Mouse (Mus musculus) kidney, embryonic 16.5 days (tissue): ENCODE data around the gene Gale. TPM values are rescaled to one million over a fixed set of nuclear protein-coding genes. Genes with fewer than 3 reads are reported as not detected.

Experiments used
- ATAC-seq: fragments of 200-750 bp; cut with Nextera tagmentation; 2 replicates; pipeline ENCODE4 v1.8.0; 2017; ENCODE audit warnings: moderate TSS enrichment; ENCODE audit not compliant: low FRiP score, low TSS enrichment
- H3K27ac ChIP-seq: fragments of 300-500 bp; sonication (generic); 2 replicates; pipeline ENCODE4 v1.5.1; 2014; ENCODE audit warnings: low read length
- H3K27me3 ChIP-seq: fragments of 300-500 bp; sonication (generic); 2 replicates; pipeline ENCODE4 v1.6.1; 2014; ENCODE audit warnings: low read length, control low read depth, mixed read lengths; ENCODE audit not compliant: insufficient read depth
- H3K36me3 ChIP-seq: fragments of 300-500 bp; sonication (generic); 2 replicates; pipeline ENCODE4 v1.6.1; 2014; ENCODE audit warnings: low read length, control low read depth, mixed read lengths; ENCODE audit not compliant: insufficient read depth
- H3K4me1 ChIP-seq: fragments of 300-500 bp; sonication (generic); 2 replicates; pipeline ENCODE4 v1.6.1; 2014; ENCODE audit warnings: low read length, control low read depth, mixed read lengths; ENCODE audit not compliant: insufficient read depth
- H3K4me2 ChIP-seq: fragments of 300-500 bp; sonication (generic); replicated peaks from 2 replicates; pipeline ENCODE4 v1.6.1; 2014; ENCODE audit warnings: low read depth, low read length
- H3K4me3 ChIP-seq: fragments of 300-500 bp; sonication (generic); 2 replicates; pipeline ENCODE4 v1.5.1; 2014; ENCODE audit warnings: mild to moderate bottlenecking, low read length
- H3K9ac ChIP-seq: fragments of 300-500 bp; sonication (generic); replicated peaks from 2 replicates; pipeline ENCODE4 v1.6.1; 2014; ENCODE audit warnings: low read length
- H3K9me3 ChIP-seq: fragments of 300-500 bp; sonication (generic); 2 replicates; pipeline ENCODE4 v1.6.1; 2016; ENCODE audit warnings: low read length, control low read depth
- WGBS: fragments of 180-500 bp; shearing (Covaris S2); extraction: QIAGEN DNeasy Blood & Tissue Kit; methylation state at CpG from one replicate; pipeline ENCODE4 v1.1.7; 2014; 5-methylcytosine and 5-hydroxymethylcytosine counted together
- polyA plus RNA-seq: library from polyadenylated mRNA; unstranded; fragments of >200 nt; fragmentation: Nextera tagmentation; extraction: Ambion mirVana; gene quantifications from 2 replicates; pipeline ENCODE4 v1.2.1, GENCODE M21; 2015

The Gale gene
- 40.6 and 40.7 TPM in 2 replicates for polyA plus RNA-seq

DNA sequence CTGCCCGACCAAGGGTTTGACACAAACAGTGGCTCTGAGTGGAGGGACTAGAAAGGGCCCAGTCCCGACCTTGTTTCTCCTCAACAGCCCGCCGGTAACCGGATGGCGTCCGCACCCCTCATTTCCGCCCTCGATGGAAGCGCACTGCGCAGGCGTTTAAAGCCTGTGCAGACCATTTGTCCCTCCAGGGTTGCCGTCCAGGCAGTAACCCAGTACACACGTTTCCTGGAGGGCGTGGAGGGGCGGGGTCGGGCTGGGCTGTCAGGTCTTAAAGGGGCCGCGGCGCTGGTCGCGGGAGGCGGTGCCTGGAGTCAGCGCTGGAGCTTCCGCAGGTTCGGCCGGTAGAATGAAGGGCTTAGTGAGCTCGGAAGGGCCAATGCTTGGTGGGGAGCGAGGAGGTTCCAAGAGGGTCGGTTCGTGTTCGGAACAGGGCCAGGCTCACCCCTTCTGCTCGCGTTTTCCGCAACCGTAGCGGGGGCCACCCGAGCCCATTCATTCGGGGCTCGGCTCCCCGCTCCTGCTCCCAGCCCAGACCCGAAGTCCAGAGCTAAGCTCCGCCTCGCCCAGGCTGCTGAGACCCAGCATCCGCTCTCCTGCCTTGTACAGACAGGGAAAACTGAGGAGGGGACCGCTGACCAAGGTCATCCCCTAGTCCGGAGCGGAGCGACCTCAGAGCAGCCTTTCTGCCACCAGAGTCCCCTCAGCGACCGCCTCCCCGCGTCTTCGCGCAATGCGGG is at the start of gene Gale:
Gale (plus strand) TSS at position 271 of the 737 bp plus-strand sequence.
- ATAC-seq, result peak; percentile 94
- Histone ChIP-seq H3K4me3 (peak within 1 kb of the TSS; percentile 81), H3K27ac (peak within 1 kb of the TSS; percentile 93), H3K4me2 (peak within 1 kb of the TSS; percentile 96), H3K9me3 (no peaks in the 10 kb centered on the region), H3K4me1 (peaks cover 15% of the 10 kb centered on the region), H3K9ac (peak within 1 kb of the TSS; percentile 86), H3K36me3 (peaks cover 37% of the 10 kb centered on the region), H3K27me3 (no peaks in the 10 kb centered on the region)
- under 1% methylated on average over 56 of the region's 56 CpGs for WGBS

DNA sequence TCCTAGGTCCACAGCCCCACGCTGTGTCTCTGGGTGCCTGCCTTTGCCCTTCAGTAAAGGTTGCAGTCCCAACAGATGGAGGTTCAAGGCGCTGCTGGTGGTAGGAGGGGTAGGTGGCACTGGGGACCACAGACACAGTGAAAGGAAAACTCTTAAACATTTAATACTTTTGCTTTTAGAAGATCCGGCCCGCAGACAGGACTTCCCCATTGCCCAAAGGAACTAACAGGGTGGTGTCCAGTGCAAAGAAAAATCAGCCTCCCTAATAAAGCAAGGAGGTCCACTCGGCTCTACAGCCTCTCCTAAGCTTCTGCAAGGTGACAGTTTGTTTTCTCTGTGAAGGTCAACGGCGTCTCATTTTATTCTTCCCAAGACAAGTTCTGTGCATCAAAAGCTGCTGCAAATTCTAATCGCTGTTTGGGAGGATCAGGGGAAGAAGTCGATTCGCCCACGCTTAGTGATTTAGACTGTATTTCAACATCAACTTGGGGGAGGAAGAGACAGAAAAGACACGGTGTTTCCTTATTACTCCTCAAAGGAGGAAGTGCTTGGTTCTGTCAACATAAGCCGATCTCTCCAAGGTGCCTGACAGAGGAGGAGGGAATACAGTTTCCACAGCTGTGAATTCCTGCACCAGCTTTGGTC is 44.8 kb upstream of the Gale start:
- H3K4me3 ChIP-seq, result no peak overlapping the region
- no peak overlapping the region for H3K4me2 ChIP-seq
- H3K27ac ChIP-seq, result no peak overlapping the region
- 65% methylated on average over 13 of the region's 13 CpGs for WGBS
- ATAC-seq, result no peak
- no peaks in the 10 kb centered on the region for H3K9me3 ChIP-seq
- peaks cover 5% of the 10 kb centered on the region for H3K4me1 ChIP-seq
- no peaks in the 10 kb centered on the region for H3K27me3 ChIP-seq
- H3K36me3 ChIP-seq, result peaks cover 6% of the 10 kb centered on the region
- H3K9ac ChIP-seq, result no peak overlapping the region

DNA sequence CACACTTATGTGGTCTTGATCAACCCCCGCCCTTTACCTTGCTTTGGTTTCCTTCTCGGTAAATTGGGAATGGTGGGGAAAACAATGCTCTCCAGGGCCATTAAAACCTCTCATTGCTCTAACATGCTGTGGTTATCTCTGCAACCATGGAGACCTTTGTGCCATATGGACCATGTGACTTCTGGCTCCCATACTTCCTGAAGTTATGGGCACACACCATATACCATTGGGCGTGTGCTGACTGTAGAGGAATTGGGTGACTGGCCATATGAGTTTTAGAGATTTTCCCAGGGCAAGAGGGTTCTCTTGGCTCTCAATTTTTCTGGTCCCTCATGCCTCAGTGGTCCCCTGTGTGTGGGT is 44.3 kb upstream of the Gale start:
- 87% methylated on average over 3 of the region's 3 CpGs for WGBS

DNA sequence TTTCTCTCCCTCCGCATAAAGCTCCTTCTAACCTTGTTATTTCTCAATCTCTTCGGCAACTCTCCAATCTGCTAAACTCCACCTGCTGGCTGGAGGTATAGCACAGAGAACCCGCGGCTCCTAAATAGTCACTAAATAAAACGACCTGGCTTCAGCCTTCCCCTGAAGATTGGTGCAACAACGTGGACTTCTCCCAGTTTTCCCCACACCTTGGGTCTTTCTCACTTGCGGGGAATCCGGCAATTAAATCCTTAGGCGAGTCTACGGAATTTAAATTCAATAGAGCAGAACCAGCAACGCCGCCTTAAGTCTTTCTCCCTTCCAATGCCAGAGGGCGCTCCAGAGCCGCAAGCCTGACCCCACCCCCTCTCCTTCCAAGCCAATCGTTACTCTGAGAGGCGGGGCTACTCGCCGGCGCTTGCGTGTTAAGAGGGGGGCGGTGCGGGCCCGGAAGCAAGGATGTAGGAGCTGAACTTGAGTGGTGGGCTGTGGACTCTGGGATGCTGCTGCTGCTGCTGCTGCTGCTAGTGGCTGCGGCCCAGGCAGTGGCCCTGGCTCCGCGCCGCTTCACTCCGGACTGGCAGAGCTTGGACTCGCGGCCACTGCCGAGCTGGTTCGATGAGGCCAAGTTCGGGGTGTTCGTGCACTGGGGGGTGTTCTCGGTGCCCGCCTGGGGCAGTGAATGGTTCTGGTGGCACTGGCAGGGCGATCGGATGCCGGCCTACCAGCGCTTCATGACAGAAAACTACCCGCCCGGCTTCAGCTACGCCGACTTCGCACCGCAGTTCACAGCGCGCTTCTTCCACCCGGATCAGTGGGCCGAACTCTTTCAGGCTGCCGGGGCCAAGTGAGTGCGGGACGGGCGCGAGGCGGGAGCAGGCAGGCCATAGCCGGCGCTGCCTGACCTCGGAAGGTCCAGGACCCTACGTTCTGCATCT is 43.0 kb upstream of the Gale start, which contains the start of gene Fuca1:
Fuca1 (plus strand) TSS at position 432 of the 938 bp plus-strand sequence.
- peak; percentile 96 for ATAC-seq
- Histone ChIP-seq H3K9ac (peak within 1 kb of the TSS; percentile 83), H3K4me3 (peak within 1 kb of the TSS; percentile 91), H3K4me2 (peak within 1 kb of the TSS; percentile 96), H3K27me3 (no peaks in the 10 kb centered on the region), H3K9me3 (no peaks in the 10 kb centered on the region), H3K27ac (peak within 1 kb of the TSS; percentile 84), H3K36me3 (peaks cover 9% of the 10 kb centered on the region), H3K4me1 (peaks cover 5% of the 10 kb centered on the region)
- WGBS, result 3% methylated on average over 60 of the region's 60 CpGs

More for the DNA sequence above, 44.3 kb upstream of the Gale start:
- Histone ChIP-seq H3K9ac (no peak overlapping the region), H3K27me3 (no peaks in the 10 kb centered on the region), H3K9me3 (no peaks in the 10 kb centered on the region), H3K36me3 (peaks cover 9% of the 10 kb centered on the region), H3K4me3 (no peak overlapping the region), H3K4me2 (no peak overlapping the region), H3K4me1 (peaks cover 5% of the 10 kb centered on the region), H3K27ac (no peak overlapping the region)
- no peak for ATAC-seq

DNA sequence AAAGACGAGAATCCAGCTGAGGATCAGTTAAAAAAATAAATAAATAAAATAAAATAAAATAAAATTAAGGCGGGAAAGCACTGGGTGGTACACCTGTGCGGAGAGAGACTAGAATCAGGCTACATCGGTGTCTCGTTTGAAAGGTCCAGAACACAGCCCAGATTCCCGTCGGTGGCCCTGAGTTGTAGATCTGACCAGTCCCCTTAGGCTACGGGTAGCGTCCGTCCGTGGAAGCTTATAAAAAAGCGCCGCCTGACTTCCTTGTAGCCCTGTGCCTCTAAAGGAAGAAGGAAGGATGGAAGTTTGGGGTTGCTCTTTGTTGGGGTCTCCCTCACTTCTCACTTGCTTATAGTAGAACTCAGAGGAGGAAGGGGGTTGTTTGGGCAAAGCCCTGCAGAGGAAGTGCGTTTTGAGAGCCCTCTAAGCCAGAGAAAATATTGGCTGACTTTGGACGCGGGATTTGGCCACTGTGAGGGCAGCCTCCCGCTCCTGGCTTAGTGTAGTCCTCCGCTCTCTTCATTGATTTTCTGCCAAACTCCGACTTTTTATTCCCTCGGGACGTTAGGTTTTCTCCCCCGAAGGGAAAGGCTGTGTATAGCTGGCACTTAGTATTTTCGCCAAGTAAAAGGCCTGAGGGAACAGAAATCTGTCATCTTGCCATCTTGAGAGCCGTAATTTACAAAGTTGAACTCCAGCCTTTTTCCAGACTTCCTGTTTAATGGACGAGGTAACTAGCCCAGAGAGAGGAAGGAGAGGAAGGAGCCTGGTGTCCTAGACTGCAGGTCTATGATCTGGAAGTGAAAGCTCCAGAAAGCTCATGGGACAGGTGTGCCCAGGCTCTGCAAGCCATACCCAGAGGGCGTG is 42.0 kb upstream of the Gale start:
- ATAC-seq, result no peak
- 4% methylated on average over 26 of the region's 26 CpGs for WGBS
- peak overlapping the region; percentile 91 for H3K4me3 ChIP-seq

DNA sequence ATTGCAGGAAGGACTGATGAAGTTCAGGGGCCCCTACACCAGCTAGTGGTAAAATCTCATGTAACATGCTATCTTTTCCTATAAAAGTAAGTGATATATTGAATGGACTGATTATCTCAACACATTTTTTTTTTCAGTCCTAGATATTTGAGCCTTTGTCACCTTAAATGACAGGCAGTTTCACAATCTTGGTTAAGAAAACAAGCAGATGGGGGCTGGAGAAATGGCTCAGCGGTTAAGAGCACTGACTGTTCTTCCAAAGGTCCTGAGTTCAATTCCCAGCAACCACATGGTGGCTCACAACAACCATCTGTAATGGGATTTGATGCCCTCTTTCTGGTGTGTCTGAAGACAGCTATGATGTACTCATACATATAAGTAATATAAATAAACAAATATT is 41.3 kb upstream of the Gale start:
- no peaks in the 10 kb centered on the region for H3K9me3 ChIP-seq
- no peak overlapping the region for H3K27ac ChIP-seq
- ATAC-seq, result no peak
- no peak overlapping the region for H3K9ac ChIP-seq
- H3K36me3 ChIP-seq, result peaks cover 17% of the 10 kb centered on the region
- no peaks in the 10 kb centered on the region for H3K27me3 ChIP-seq
- H3K4me3 ChIP-seq, result peak overlapping the region; percentile 91; the same call in 1 of the 2 replicates
- peak overlapping the region; percentile 96 for H3K4me2 ChIP-seq
- WGBS, result 72% methylated on average over 1 of the region's 1 CpGs
- peaks cover 5% of the 10 kb centered on the region for H3K4me1 ChIP-seq

More for the DNA sequence above, 42.0 kb upstream of the Gale start:
- H3K27me3 ChIP-seq, result no peaks in the 10 kb centered on the region
- H3K4me2 ChIP-seq, result peak overlapping the region; percentile 96
- H3K4me1 ChIP-seq, result peaks cover 5% of the 10 kb centered on the region
- peak overlapping the region; percentile 83 for H3K9ac ChIP-seq
- H3K27ac ChIP-seq, result peak overlapping the region; percentile 84; the same call in 1 of the 2 replicates
- peaks cover 15% of the 10 kb centered on the region for H3K36me3 ChIP-seq
- H3K9me3 ChIP-seq, result no peaks in the 10 kb centered on the region

DNA sequence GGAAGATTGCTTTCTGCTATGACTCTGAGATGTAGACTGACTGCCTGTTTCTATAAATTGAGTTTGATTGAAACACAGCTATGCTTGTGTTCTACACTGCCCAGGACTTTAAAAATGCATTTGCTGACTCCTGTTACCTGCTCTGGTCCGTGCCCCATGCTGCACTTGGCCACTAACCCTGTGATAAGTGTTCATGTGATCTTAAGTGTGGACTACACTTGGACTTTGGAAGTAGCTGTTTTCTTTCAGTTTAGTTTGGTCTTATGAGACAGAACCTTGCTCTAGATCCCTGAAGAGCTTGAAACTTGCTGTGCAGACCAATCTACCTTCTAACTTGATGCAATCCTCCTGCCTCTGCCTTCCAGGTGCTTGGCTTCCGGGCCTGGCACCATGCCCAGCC is 39.1 kb upstream of the Gale start:
- Histone ChIP-seq H3K9me3 (no peaks in the 10 kb centered on the region), H3K4me2 (no peak overlapping the region), H3K4me3 (no peak overlapping the region), H3K9ac (no peak overlapping the region), H3K4me1 (peaks cover 5% of the 10 kb centered on the region), H3K27me3 (no peaks in the 10 kb centered on the region), H3K36me3 (peaks cover 17% of the 10 kb centered on the region), H3K27ac (no peak overlapping the region)
- WGBS, result 87% methylated on average over 2 of the region's 2 CpGs
- no peak for ATAC-seq

DNA sequence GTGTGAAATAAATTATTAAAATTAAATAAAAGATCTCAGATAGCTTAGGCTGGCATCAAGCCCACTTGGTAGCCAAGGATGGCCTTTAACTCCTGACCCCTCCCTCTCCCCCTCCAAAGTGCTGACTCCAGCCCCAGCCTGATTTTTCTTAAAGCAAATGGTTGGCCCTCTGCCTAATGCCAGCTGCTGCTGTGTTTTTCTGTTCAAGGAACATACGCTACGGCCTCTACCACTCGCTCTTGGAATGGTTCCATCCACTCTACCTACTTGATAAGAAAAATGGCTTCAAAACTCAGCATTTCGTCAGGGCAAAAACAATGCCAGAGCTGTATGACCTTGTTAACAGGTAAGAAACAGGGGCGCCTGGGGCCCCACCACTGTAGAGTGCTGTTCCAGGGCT is 38.2 kb upstream of the Gale start:
- Histone ChIP-seq H3K4me3 (no peak overlapping the region), H3K27ac (no peak overlapping the region), H3K9ac (no peak overlapping the region), H3K27me3 (no peaks in the 10 kb centered on the region), H3K4me1 (peaks cover 5% of the 10 kb centered on the region), H3K9me3 (no peaks in the 10 kb centered on the region), H3K36me3 (peaks cover 17% of the 10 kb centered on the region), H3K4me2 (no peak overlapping the region)
- no peak for ATAC-seq
- 85% methylated on average over 5 of the region's 5 CpGs for WGBS
